Mouse (Mus musculus) liver, adult (tissue): Measurements from ENCODE around the gene Tpx2.

Experiments
- GATA4 ChIP-seq: IDR thresholded peaks from 2 replicates; pipeline ENCODE4 v1.6.1; 2014; ENCODE audit warnings: mild to moderate bottlenecking, low read length; ENCODE audit not compliant: insufficient replicate concordance

Gene Tpx2

GRCm38 (mm10) chr2:152816657-152817348 is 31.0 kb upstream of the Tpx2 start:
- TF ChIP-seq GATA4 = no peak

- TF ChIP-seq GATA4 = peak; percentile 83
Observed at GRCm38 (mm10) chr2:152817596-152818291, 30.0 kb upstream of the Tpx2 start.

- TF ChIP-seq GATA4 = no peak
Observed at GRCm38 (mm10) chr2:152818679-152819078, 29.1 kb upstream of the Tpx2 start.

GRCm38 (mm10) chr2:152819097-152819624 is 28.6 kb upstream of the Tpx2 start:
- no peak for TF ChIP-seq GATA4

GRCm38 (mm10) chr2:152819926-152820325 is 27.8 kb upstream of the Tpx2 start:
- no peak for TF ChIP-seq GATA4

GRCm38 (mm10) chr2:152820369-152820768 is 27.4 kb upstream of the Tpx2 start:
- TF ChIP-seq GATA4 = no peak

- no peak for TF ChIP-seq GATA4
Observed at GRCm38 (mm10) chr2:152821023-152821422, 26.7 kb upstream of the Tpx2 start.

GRCm38 (mm10) chr2:152821566-152821965 is 26.2 kb upstream of the Tpx2 start:
- no peak for TF ChIP-seq GATA4

GRCm38 (mm10) chr2:152823770-152824169 is 24.0 kb upstream of the Tpx2 start:
- no peak for TF ChIP-seq GATA4

- TF ChIP-seq GATA4 = no peak
Observed at GRCm38 (mm10) chr2:152824438-152825167, 23.2 kb upstream of the Tpx2 start.

GRCm38 (mm10) chr2:152825168-152825697 is 22.5 kb upstream of the Tpx2 start:
- no peak for TF ChIP-seq GATA4

GRCm38 (mm10) chr2:152825713-152826112 is 22.1 kb upstream of the Tpx2 start:
- no peak for TF ChIP-seq GATA4

GRCm38 (mm10) chr2:152826481-152826880 is 21.3 kb upstream of the Tpx2 start:
- TF ChIP-seq GATA4 = no peak

GRCm38 (mm10) chr2:152827321-152828010 is 20.3 kb upstream of the Tpx2 start:
- peak; percentile 56; the same call in 1 of the 2 replicates for TF ChIP-seq GATA4

- no peak for TF ChIP-seq GATA4
Observed at GRCm38 (mm10) chr2:152828011-152828370, 19.8 kb upstream of the Tpx2 start.
